ENCODE assay signal across 18 mouse cellular contexts in the genomic region with DNA sequence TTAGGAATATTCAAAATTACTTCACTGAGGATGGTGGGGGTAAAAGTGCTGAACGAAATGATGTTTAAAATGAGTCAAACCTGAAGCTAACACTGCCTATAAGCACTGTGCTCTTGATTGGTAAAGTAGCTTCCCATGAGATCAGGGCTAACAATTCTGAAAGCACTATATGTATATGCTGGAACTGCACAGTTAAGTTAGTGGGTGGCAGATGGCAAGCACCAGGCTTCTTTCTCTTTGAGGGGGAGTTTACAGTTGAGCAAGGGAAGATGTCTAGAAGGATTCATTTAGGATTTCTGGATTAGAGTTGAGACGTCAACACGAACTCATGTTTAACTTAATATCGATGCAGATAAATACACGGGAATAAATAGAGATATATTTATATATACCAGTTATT.
"Had no signal": no experiment of that assay in that cellular context is flagged by ENCODE, and none has a peak within 500 bp of the region (broad histone marks: within the 10 kb centered on the region; RNA-seq: fewer than 3 reads in every experiment).

No protein-coding gene starts in this region.

- H3K9me3 ChIP-seq: intestine, embryonic 15.5 days; kidney, embryonic 15.5 days; liver, embryonic 13.5 days; midbrain, embryonic 12.5 days; neural tube, embryonic 13.5 days had no signal

- H3K27me3 ChIP-seq: intestine, embryonic 15.5 days; kidney, embryonic 15.5 days; liver, embryonic 13.5 days; midbrain, embryonic 12.5 days; neural tube, embryonic 13.5 days had no signal

- H3K4me2 ChIP-seq: intestine, embryonic 15.5 days; kidney, embryonic 15.5 days; liver, embryonic 13.5 days; lung, embryonic 14.5 days; midbrain, embryonic 12.5 days; neural tube, embryonic 13.5 days had no signal

- H3K4me1 ChIP-seq: liver, embryonic 13.5 days; midbrain, embryonic 12.5 days; neural tube, embryonic 13.5 days had no signal

- DNase-seq: kidney, adult 11 months; kidney, adult 8-10 months; kidney, postnatal 10 days; kidney, postnatal 36 days; layer of hippocampus, postnatal 36 days; liver, embryonic 13.5 days; lung, embryonic 14.5 days; retina, postnatal 1 day; thymus, postnatal 25 days had no signal

- H3K36me3 ChIP-seq: intestine, embryonic 15.5 days; kidney, embryonic 15.5 days; liver, embryonic 13.5 days; midbrain, embryonic 12.5 days; neural tube, embryonic 13.5 days had no signal

- ATAC-seq: intestine, embryonic 15.5 days; lung, postnatal 0 days; midbrain, embryonic 16.5 days had no signal

- H3K27ac ChIP-seq: intestine, embryonic 15.5 days; kidney, embryonic 15.5 days; liver, embryonic 13.5 days; macrophage; midbrain, embryonic 12.5 days; neural tube, embryonic 13.5 days; stomach, postnatal 0 days had no signal

- H3K4me3 ChIP-seq: intestine, embryonic 15.5 days; kidney, embryonic 15.5 days; liver, embryonic 13.5 days; midbrain, embryonic 12.5 days; myocyte; neural tube, embryonic 13.5 days had no signal

- H3K9ac ChIP-seq: intestine, embryonic 15.5 days; kidney, embryonic 15.5 days; liver, embryonic 13.5 days; lung, embryonic 14.5 days; midbrain, embryonic 12.5 days; neural tube, embryonic 13.5 days had no signal
